Mouse (Mus musculus) regulatory T cell (primary cell): ENCODE measurements around the gene Tax1bp3.

Experiments
- in situ Hi-C: fragments of 300-600 bp; cut with MboI, MseI; formaldehyde crosslinking; loops from one replicate; pipeline ENCODE4 v1.15.1; 2025; ENCODE audit warnings: high pct_unique_total_duplicates

Tax1bp3 gene

GRCm38 (mm10) chr11:73175612-73176011 lies 1.3 kb upstream of the Tax1bp3 start:
- in situ Hi-C loops: no loop called here

DNA sequence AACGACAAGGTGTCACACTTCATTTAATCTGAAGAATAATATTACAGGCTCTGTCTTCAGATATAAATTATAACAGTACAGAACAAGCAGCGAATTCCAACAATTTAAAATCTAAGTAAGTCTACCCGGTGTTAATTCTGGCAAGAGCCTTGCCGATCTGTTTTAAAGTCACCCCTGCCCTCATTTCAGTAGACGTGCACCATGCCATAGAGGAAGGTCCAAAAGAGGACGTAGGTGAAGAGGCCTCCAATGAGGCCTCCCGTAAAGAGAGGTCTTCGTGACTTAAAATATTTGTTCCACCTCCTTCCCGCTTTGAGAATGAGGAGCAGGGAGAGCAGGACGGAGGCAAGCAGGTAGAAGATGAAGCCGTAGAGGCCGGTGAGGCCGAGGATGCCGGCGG lies 697 bp upstream of the Tax1bp3 start:
- in situ Hi-C loops: no loop called here

GRCm38 (mm10) chr11:73177509-73177875 lies 609 bp downstream of the Tax1bp3 start:
- in situ Hi-C loops: no loop called here

GRCm38 (mm10) chr11:73177895-73178294 lies 1.0 kb downstream of the Tax1bp3 start:
- in situ Hi-C loops: no loop called here

GRCm38 (mm10) chr11:73185872-73186615 lies 9.2 kb downstream of the Tax1bp3 start:
- in situ Hi-C loops: no loop called here

DNA sequence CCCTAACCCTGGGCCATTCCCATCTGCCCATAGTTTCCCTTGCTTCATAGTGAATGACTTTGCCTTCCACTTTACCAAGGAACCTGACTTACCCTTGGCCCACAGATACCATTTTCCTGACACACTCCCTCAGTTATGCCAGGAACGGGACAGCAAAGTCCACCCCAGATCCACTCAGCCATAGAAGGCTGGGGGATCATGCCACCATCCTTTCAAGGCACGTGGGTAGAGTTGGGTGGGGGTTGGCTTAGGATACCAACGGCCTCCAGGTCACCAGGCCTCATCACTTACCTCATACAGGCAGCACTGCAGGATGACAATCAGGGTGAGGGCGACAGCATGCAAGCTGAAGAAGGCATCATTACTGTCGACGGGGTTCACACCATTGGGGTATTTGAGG lies 10.3 kb downstream of the Tax1bp3 start:
- in situ Hi-C loops: no loop called here

- in situ Hi-C loops: no loop called here
Measured at GRCm38 (mm10) chr11:73193047-73193446, 16.2 kb downstream of the Tax1bp3 start.

- in situ Hi-C loops: no loop called here
Measured at GRCm38 (mm10) chr11:73194444-73194843, 17.6 kb downstream of the Tax1bp3 start.

GRCm38 (mm10) chr11:73198190-73198589 lies 21.3 kb downstream of the Tax1bp3 start:
- in situ Hi-C loops: no loop called here

DNA sequence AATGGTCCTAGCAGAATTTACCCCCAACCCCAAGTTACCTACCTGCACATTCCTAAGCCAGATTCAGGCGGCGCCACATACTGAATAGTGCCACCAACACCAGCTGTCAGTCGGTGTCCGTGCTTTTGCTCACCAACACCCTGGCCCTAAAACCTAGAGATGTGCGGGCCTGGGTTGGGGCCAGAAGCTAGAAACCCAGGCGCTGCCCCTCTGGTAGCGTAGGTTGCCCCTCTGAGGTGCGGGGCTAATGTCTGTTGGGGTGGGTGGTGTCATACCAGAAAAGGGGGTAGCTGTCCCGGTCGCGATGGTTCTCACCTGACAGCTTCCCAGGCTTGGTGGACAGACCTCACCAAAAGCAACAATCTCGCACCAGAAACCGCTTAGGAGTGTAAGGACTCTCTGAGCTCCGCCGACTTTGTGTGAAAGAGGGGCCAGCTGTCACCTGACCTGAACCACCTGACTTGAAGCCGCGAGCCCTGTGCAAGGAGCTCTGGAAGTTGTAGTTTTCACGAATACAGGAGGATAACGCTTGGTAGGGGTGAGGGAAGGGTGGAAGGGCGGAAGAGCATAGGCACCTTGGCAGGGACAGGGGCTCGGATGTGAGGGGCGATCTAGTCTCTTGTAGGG lies 21.8 kb downstream of the Tax1bp3 start, which contains the start of gene Ctns:
Gene Ctns (minus strand): TSS at position 440 of the 627 bp plus-strand sequence.
- in situ Hi-C loops: no loop called here

DNA sequence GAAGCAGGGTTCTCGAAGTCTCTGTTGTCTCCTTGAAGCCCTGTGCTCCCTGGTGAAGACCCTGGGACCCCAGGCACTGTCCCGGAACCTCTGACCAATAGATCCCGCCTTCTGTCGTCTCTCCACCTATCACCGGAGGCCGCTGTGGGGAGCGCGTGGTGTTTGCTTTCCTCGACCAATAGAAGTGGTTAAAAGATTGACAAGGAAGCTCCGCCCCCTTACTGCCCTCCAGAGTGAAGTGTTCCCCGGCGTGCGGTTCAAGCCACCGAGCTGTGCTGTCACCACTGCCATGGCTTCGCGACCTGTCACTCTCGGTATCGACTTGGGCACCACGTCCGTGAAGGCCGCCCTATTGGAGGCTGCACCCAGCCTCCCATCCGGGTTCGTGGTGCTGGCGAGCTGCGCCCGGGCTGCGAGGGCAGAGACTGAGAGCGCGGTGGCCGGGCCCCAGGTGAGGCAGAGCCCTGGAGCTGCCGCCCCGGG lies 22.4 kb downstream of the Tax1bp3 start, which contains the start of gene Shpk:
Gene Shpk (plus strand): TSS at position 231 of the 483 bp plus-strand sequence.
- in situ Hi-C loops: no loop called here

- in situ Hi-C loops: no loop called here
Measured at GRCm38 (mm10) chr11:73199879-73200278, 23.0 kb downstream of the Tax1bp3 start.

DNA sequence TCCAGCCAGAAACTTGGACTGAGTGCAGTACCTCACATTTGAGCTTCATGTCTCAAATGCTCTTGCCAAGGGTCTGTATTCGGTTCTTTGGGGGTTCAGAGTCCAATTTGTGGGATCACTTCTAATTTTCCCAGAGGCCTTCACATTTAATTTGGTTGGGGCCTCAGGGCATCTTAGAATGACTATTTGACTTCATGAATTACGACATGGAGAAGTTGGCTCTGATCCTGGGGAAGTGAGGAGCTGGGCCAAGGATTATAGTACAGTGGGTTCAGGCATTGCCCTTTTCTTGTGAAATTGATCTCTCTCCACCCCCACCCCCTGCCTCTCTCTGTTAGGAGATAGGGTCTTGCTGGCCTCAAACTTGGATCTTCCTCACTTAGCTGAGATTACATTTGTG lies 24.1 kb downstream of the Tax1bp3 start:
- in situ Hi-C loops: no loop called here

- in situ Hi-C loops: no loop called here
Measured at GRCm38 (mm10) chr11:73201597-73201996, 24.7 kb downstream of the Tax1bp3 start.

GRCm38 (mm10) chr11:73203895-73204294 lies 27.0 kb downstream of the Tax1bp3 start:
- in situ Hi-C loops: no loop called here

GRCm38 (mm10) chr11:73205194-73205593 lies 28.3 kb downstream of the Tax1bp3 start:
- in situ Hi-C loops: no loop called here

DNA sequence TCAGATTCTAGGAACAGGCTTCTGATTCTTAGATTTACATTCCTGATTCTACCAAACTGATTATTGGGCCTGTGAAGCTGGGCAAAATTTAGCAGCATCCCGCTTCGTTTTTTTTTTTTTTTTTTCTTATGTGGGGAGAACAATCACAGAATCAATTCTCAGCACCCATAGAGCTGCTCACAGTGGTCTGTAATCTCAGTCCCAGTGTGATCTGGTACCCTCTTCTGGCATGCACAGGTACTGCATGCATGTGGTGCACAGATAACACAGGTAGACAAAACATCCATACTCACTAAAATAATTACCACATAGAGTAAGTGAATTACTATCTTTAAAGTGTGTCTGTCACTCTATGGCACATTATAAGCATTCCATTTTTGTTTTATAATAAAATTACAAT lies 30.7 kb downstream of the Tax1bp3 start:
- in situ Hi-C loops: no loop called here

- in situ Hi-C loops: no loop called here
Measured at GRCm38 (mm10) chr11:73213956-73214355, 37.1 kb downstream of the Tax1bp3 start.

DNA sequence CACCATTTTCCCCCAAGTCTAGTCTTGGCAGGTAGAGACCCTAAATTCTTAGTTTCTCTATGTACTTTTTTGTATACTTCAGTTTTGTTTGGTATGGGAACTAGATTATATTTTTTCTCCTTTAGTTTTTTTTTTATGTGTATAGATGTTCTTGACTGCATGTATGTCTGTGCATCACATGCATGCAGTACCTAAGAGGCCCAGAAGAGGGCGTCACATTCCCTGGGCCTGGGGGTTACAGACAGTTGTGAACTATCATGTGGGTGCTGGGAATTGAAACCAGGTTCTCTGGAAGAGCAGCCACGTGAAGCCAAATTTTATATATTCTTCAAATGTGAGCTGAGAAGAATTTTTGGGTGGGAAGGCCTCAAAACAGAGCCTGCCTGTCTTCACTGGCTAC lies 42.8 kb downstream of the Tax1bp3 start:
- in situ Hi-C loops: no loop called here

GRCm38 (mm10) chr11:73220651-73221050 lies 43.8 kb downstream of the Tax1bp3 start:
- in situ Hi-C loops: no loop called here

DNA sequence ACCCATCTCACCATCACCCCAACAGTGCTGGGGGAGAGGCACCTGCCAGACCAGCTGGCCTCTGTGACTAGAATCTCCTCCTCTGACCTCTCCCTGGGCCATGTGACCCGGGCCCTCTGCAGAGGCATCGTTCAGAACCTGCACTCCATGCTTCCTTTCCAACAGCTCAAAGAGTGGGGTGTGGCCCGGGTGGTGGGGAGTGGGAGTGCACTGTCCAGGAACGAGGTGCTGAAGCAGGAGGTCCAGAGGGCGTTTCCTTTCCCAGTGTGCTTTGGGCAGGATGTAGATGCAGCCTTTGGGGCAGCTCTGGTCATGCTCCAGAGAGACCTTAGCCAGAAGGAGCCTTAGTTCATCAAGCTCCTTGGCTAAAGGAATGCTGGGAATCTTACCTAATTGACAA lies 46.0 kb downstream of the Tax1bp3 start:
- in situ Hi-C loops: no loop called here

DNA sequence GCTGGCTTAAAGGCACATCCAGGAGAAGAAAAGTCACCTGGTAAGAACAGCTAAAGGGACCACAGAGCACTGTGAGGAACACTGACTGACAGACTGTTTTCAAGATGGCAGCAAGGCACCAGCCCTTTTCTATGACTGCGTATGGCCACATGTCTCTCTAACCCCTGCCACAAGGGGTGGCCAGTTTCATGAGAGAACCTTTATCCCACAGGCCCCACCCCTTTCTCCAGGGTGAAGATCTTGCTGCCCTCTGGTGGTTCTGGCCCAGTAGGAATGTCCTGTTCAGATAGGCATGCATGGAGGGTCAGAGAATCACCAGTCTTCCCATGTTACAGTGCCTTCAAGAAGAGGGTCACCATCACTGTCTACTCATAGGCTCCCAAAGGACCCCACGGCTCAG lies 47.1 kb downstream of the Tax1bp3 start:
- in situ Hi-C loops: no loop called here

- in situ Hi-C loops: no loop called here
Measured at GRCm38 (mm10) chr11:73225856-73226255, 49.0 kb downstream of the Tax1bp3 start.
